10 mouse cellular contexts compared by ENCODE assay signal in genomic region chr6:92728514-92728913, GRCm38 (mm10). TPM values are rescaled to one million over a fixed set of nuclear protein-coding genes. Genes with fewer than 3 reads are reported as not detected.
DNase-seq lines count a peak whose midpoint lies in the region; ATAC-seq lines count a peak whose summit lies in the region.
"Had no signal": no experiment of that assay in that cellular context is flagged by ENCODE, and none has a peak within 500 bp of the region (broad histone marks: within the 10 kb centered on the region; RNA-seq: fewer than 3 reads in every experiment).

No protein-coding gene starts in this region.

- H3K36me3 ChIP-seq in heart, embryonic 15.5 days = no peaks in the 10 kb centered on the region
- no peaks in the 10 kb centered on the region for H3K36me3 ChIP-seq in forebrain, embryonic 14.5 days (ENCODE audit: control insufficient read depth, insufficient read depth, low read length)
- no peaks in the 10 kb centered on the region for H3K36me3 ChIP-seq in midbrain, embryonic 10.5 days
- H3K36me3 ChIP-seq: limb, embryonic 15.5 days had no signal

- no peak for ATAC-seq in heart, embryonic 15.5 days (replicated peaks; ENCODE audit: insufficient number of reproducible peaks, insufficient read depth, low FRiP score, low read depth)
- ATAC-seq in forebrain, embryonic 14.5 days = peak; percentile 42; the same call in 1 of the 2 replicates
- no peak for ATAC-seq in megakaryocyte, adult 5-6 weeks (ENCODE audit: poor library complexity, severe bottlenecking)

- no peak overlapping the region for H3K9ac ChIP-seq in heart, embryonic 15.5 days
- H3K9ac ChIP-seq in forebrain, embryonic 14.5 days (ENCODE audit: low read length) = peak overlapping the region; percentile 37; the same call in 1 of the 2 replicates
- H3K9ac ChIP-seq: limb, embryonic 15.5 days had no signal

- H3K27me3 ChIP-seq in heart, embryonic 15.5 days = no peaks in the 10 kb centered on the region
- H3K27me3 ChIP-seq in forebrain, embryonic 14.5 days (replicated peaks; ENCODE audit: control insufficient read depth, insufficient read depth, low read length) = no peaks in the 10 kb centered on the region
- peaks cover 8% of the 10 kb centered on the region; the same call in 1 of the 2 replicates for H3K27me3 ChIP-seq in midbrain, embryonic 10.5 days (ENCODE audit: low read depth, poor library complexity, severe bottlenecking)
- H3K27me3 ChIP-seq: limb, embryonic 15.5 days had no signal

- H3K9me3 ChIP-seq in heart, embryonic 15.5 days (replicated peaks) = no peaks in the 10 kb centered on the region
- H3K9me3 ChIP-seq in forebrain, embryonic 14.5 days (replicated peaks; ENCODE audit: control insufficient read depth, low read length) = no peaks in the 10 kb centered on the region
- no peaks in the 10 kb centered on the region for H3K9me3 ChIP-seq in midbrain, embryonic 10.5 days (replicated peaks)
- H3K9me3 ChIP-seq: limb, embryonic 15.5 days had no signal

- WGBS in heart, embryonic 15.5 days = 42% methylated on average over 7 of the region's 7 CpGs
- WGBS in forebrain, embryonic 14.5 days = 37% methylated on average over 7 of the region's 7 CpGs
- WGBS in midbrain, embryonic 10.5 days = 42% methylated on average over 7 of the region's 7 CpGs

- no peak overlapping the region for H3K27ac ChIP-seq in heart, embryonic 15.5 days
- H3K27ac ChIP-seq in forebrain, embryonic 14.5 days (ENCODE audit: low read depth, low read length) = peak overlapping the region; percentile 39; the same call in 1 of the 2 replicates
- peak overlapping the region; percentile 77 for H3K27ac ChIP-seq in midbrain, embryonic 10.5 days (replicated peaks)
- H3K27ac ChIP-seq: limb, embryonic 15.5 days had no signal

- DNase-seq in heart, adult 9 months (ENCODE audit: low spot score in 2 of 2) = no peak
- peak; percentile 37 for DNase-seq in NIH3T3 (ENCODE audit: low read depth)
- no peak for DNase-seq in forebrain, embryonic 14.5 days (ENCODE audit: low spot score)
- DNase-seq in midbrain, embryonic 10.5 days (ENCODE audit: low spot score) = no peak
- no peak for DNase-seq in thymus, postnatal 10 days (ENCODE audit: low spot score in 2 of 2)
- DNase-seq in thymus, postnatal 4 days = no peak

- H3K4me3 ChIP-seq in heart, embryonic 15.5 days = no peak overlapping the region
- H3K4me3 ChIP-seq in forebrain, embryonic 14.5 days (ENCODE audit: low read depth, low read length) = no peak overlapping the region
- H3K4me3 ChIP-seq in midbrain, embryonic 10.5 days = peak overlapping the region; percentile 11; the same call in 1 of the 2 replicates
- H3K4me3 ChIP-seq: limb, embryonic 15.5 days had no signal

- no peaks in the 10 kb centered on the region; the same call in none of the 2 replicates for H3K4me1 ChIP-seq in heart, embryonic 15.5 days (replicated peaks)
- H3K4me1 ChIP-seq in forebrain, embryonic 14.5 days (ENCODE audit: control insufficient read depth, insufficient read depth, low read length) = peaks cover 6% of the 10 kb centered on the region; the same call in 1 of the 2 replicates
- peaks cover 37% of the 10 kb centered on the region for H3K4me1 ChIP-seq in midbrain, embryonic 10.5 days

- peak overlapping the region; percentile 38 for H3K4me2 ChIP-seq in heart, embryonic 15.5 days
- peak overlapping the region; percentile 14; the same call in 1 of the 2 replicates for H3K4me2 ChIP-seq in forebrain, embryonic 14.5 days (ENCODE audit: low read length)
- H3K4me2 ChIP-seq: limb, embryonic 15.5 days had no signal

RNA-seq across cellular contexts. Expression of gene Prickle2, which starts 22.6 kb away (rescaled TPM):
- polyA plus RNA-seq in heart, embryonic 15.5 days (2015; fragmentation: Nextera tagmentation; extraction: Ambion mirVana) = 4.4 and 5.4 TPM in 2 replicates
- polyA plus RNA-seq in forebrain, embryonic 14.5 days (2014; fragmentation: Nextera tagmentation; extraction: Ambion mirVana) = 5.5 and 7.8 TPM in 2 replicates
- polyA plus RNA-seq in midbrain, embryonic 10.5 days (2016; fragmentation: Nextera tagmentation; extraction: Ambion mirVana) = 3.0 and 5.7 TPM in 2 replicates
- total RNA-seq in megakaryocyte, adult 5-6 weeks (2015) = 0.02 TPM in 1 of 2 replicates, not detected in the other
- total RNA-seq in megakaryocyte, adult 5-6 weeks (2017) = not detected in 2 replicates
- total RNA-seq: common myeloid progenitor, adult 5-6 weeks had no signal
